Mouse (Mus musculus) liver, embryonic 12.5 days (tissue): ENCODE data around the gene Qk. TPM values are rescaled to one million over a fixed set of nuclear protein-coding genes. Genes with fewer than 3 reads are reported as not detected.

Source experiments
- ATAC-seq: fragments of 200-750 bp; cut with Nextera tagmentation; 2 replicates; pipeline ENCODE4 v1.8.0; 2017; ENCODE audit warnings: moderate number of reproducible peaks, mild to moderate bottlenecking, moderate library complexity
- H3K27ac ChIP-seq: fragments of 300-500 bp; sonication (generic); 2 replicates; pipeline ENCODE4 v1.5.1; 2016; ENCODE audit warnings: mild to moderate bottlenecking
- H3K27me3 ChIP-seq: fragments of 300-500 bp; sonication (generic); replicated peaks from 2 replicates; pipeline ENCODE4 v1.6.1; 2016; ENCODE audit warnings: mild to moderate bottlenecking, moderate library complexity
- H3K36me3 ChIP-seq: fragments of 300-500 bp; sonication (generic); 2 replicates; pipeline ENCODE4 v1.6.1; 2016; ENCODE audit warnings: mild to moderate bottlenecking, moderate library complexity
- H3K4me1 ChIP-seq: fragments of 300-500 bp; sonication (generic); 2 replicates; pipeline ENCODE4 v1.6.1; 2016
- H3K4me2 ChIP-seq: fragments of 300-500 bp; sonication (generic); 2 replicates; pipeline ENCODE4 v1.6.1; 2016; ENCODE audit warnings: mild to moderate bottlenecking, moderate library complexity
- H3K4me3 ChIP-seq: fragments of 300-500 bp; sonication (generic); 2 replicates; pipeline ENCODE4 v1.5.1; 2016; ENCODE audit warnings: mild to moderate bottlenecking, moderate library complexity
- H3K9ac ChIP-seq: fragments of 300-500 bp; sonication (generic); 2 replicates; pipeline ENCODE4 v1.6.1; 2016; ENCODE audit warnings: mild to moderate bottlenecking, moderate library complexity
- H3K9me3 ChIP-seq: fragments of 300-500 bp; sonication (generic); replicated peaks from 2 replicates; pipeline ENCODE4 v1.6.1; 2016; ENCODE audit warnings: mild to moderate bottlenecking, moderate library complexity
- WGBS: fragments of 180-500 bp; shearing (Covaris S2); methylation state at CpG from one replicate; pipeline ENCODE4 v1.1.7; 2016; ENCODE audit not compliant: insufficient replicate concordance; 5-methylcytosine and 5-hydroxymethylcytosine counted together
- polyA plus RNA-seq: library from polyadenylated mRNA; unstranded; fragments of >200 nt; fragmentation: Nextera tagmentation; extraction: Ambion mirVana; gene quantifications from 2 replicates; pipeline ENCODE4 v1.2.1, GENCODE M21; 2016

Gene Qk
- polyA plus RNA-seq, 1 experiment from 2014 or later: 8.5 TPM

DNA sequence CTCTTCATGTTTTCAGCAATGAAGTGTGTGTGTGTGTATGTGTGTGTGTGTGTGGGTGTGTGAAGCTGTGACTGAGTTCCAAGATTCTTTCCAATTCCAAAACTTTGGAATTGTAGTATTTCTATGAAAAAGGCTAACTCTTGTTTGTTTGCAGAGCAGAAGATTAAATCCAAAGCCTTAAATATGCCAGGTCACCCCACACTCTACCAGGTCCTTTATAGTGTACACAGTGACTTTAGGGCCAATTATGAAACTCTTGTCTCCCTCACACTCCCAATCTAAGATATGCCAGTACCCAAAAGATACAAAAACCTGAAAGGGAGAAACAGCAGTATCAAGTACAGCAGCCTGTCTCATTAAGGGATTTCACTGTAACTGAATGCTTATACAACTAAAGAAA is 15.7 kb downstream of the Qk start:
- Histone ChIP-seq H3K4me2 (no peak overlapping the region), H3K36me3 (no peaks in the 10 kb centered on the region), H3K9me3 (no peaks in the 10 kb centered on the region), H3K27me3 (no peaks in the 10 kb centered on the region), H3K9ac (no peak overlapping the region), H3K4me1 (peaks cover 13% of the 10 kb centered on the region), H3K4me3 (no peak overlapping the region), H3K27ac (no peak overlapping the region)
- no peak for ATAC-seq

DNA sequence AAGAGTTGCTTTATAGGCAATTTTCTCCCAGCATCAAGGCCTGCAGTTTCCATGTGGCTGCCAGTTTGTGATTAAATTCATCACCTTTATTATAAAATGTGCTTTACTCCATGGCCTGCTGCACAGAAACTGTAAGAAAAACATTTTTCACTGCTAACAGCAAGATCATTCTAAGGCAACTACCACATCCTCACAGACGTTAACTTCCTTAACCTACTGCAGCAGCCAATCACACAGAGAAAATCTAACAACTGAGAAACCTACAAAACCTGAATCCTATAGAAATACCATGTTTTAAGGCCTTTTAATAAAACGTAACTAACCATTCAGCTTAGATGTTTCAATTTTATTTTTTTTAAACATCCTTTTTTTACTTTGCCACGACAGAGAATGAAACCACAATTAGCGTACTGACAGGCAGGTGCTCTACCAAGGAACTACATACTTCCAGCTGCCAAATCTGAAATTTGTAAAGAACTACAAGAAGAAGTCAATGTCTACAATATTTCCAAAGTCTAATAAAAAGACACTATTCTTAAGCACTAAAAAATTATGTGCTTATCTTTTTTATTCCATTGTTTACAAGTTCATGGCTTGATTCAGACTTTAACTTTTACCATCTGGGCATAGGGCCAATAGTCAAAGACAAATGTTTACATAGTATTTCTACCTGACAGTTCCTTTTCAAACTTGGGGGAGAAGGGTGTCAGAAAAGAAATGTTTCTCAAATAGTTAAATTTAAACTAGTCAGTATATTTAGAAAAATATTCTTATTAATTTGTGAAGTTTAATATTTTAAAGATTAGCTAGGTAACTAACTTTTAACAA is 18.5 kb downstream of the Qk start:
- H3K9ac ChIP-seq: no peak overlapping the region
- no peaks in the 10 kb centered on the region for H3K36me3 ChIP-seq
- no peaks in the 10 kb centered on the region for H3K9me3 ChIP-seq
- H3K4me2 ChIP-seq: no peak overlapping the region
- H3K27ac ChIP-seq: no peak overlapping the region
- 58% methylated on average over 4 of the region's 4 CpGs for WGBS
- H3K27me3 ChIP-seq: no peaks in the 10 kb centered on the region
- H3K4me3 ChIP-seq: no peak overlapping the region
- H3K4me1 ChIP-seq: peaks cover 18% of the 10 kb centered on the region
- ATAC-seq: no peak

DNA sequence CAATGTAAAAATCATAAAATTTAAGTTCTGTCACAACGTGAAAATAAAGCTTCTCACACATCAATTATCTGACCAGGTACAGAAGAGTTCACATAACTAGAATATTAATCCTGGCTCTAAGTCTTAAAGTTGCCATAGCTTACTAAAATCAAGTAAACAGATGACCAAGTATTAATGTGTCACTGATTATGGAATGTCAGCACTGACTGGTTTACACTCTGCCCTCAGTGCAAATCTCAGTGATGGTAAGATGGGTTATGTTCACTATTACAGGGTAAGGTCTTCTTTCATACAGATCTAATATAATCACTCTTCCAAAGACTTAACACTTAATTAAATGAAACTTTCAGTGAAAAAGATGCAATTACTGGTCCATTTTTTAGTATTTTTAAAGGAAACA is 20.3 kb downstream of the Qk start:
- Histone ChIP-seq H3K36me3 (no peaks in the 10 kb centered on the region), H3K4me3 (no peak overlapping the region), H3K4me1 (peaks cover 15% of the 10 kb centered on the region), H3K27ac (no peak overlapping the region), H3K9ac (no peak overlapping the region), H3K9me3 (no peaks in the 10 kb centered on the region), H3K27me3 (no peaks in the 10 kb centered on the region), H3K4me2 (no peak overlapping the region)
- ATAC-seq: no peak
- WGBS: 74% methylated on average over 1 of the region's 1 CpGs

DNA sequence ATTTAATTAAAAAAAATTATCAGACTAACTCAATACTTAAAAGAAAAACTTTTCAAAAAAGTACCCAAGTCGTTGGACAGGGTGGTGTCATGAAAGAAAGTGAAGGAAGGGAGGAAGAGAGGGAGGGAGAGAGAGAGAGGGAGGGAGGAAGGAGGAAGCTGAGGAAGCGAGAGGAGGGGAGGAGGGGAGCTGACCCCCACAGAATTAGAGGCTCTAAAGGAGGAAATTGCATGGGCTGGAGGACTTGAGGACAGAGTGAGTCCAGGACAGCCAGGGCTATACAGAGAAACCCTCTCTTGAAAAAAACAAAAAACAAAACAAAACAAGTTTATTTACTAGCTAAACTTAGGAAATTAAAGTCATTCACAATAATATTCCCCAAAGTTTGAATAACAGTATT is 27.1 kb downstream of the Qk start:
- 44% methylated on average over 2 of the region's 2 CpGs for WGBS

DNA sequence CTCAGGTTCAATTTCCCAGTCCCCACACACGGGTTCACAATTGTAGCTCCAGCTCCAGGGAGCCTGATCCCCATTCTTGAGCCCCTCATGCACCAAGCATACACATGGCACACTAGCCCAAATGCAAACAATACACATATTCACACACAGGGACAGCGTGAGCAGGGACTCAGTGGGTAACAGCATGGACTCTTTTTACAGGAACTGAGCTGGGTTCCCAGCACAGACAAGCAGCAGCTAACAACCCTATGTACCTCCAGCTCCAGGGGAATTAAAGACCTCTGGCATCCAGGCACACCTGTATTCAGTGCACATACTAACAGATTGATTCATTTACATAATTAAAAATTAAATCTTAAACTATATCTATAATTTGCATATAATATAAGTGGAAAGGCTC is 34.9 kb downstream of the Qk start:
- no peak for ATAC-seq
- H3K36me3 ChIP-seq: peaks cover 7% of the 10 kb centered on the region
- H3K27ac ChIP-seq: no peak overlapping the region
- H3K27me3 ChIP-seq: no peaks in the 10 kb centered on the region
- H3K4me1 ChIP-seq: peaks cover 18% of the 10 kb centered on the region
- no peaks in the 10 kb centered on the region for H3K9me3 ChIP-seq
- 80% methylated on average over 2 of the region's 2 CpGs for WGBS
- H3K9ac ChIP-seq: no peak overlapping the region
- H3K4me2 ChIP-seq: no peak overlapping the region
- no peak overlapping the region for H3K4me3 ChIP-seq

More for the DNA sequence above, 27.1 kb downstream of the Qk start:
- Histone ChIP-seq H3K27ac (no peak overlapping the region), H3K27me3 (no peaks in the 10 kb centered on the region), H3K9ac (no peak overlapping the region), H3K9me3 (no peaks in the 10 kb centered on the region), H3K4me1 (peaks cover 15% of the 10 kb centered on the region), H3K4me3 (no peak overlapping the region), H3K4me2 (no peak overlapping the region), H3K36me3 (no peaks in the 10 kb centered on the region)
- no peak for ATAC-seq

DNA sequence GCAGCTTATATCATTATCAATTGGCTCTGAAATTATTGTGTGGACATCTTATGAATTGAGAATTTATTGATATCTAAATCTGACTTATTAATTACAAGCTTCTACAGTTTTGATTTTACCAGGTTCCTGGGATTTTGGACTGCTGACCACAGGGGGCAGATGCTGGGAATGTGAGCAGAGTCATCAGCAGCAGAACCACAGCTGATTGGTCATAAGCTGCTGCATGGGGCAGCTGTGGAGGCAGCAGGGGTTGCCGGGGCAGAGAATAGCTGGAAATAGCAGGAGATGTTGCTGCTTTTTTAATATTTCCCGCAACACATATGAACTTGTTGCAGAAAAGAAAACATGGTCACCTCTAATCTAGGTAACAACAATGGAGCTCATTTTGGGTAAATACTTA is 40.1 kb downstream of the Qk start:
- no peak overlapping the region for H3K4me3 ChIP-seq
- WGBS: 88% methylated on average over 2 of the region's 2 CpGs
- no peak overlapping the region for H3K9ac ChIP-seq

DNA sequence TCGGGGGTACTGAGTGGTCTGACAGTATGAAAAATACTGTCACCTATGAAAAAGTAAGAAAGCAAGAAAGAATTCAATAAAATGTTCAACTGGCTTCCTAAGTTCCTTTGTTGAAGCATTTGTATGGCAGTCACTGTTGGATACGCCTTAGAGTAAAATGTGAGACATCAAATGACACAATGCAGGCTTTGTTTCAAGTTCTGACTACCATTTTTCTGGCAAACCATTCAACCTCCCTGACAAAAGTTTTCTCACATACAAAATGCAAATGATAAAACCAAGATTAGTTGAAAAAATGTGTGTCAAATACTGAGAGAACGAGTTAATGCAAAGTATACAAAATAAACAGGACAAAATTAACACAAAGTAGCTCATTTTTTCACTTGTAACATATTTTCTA is 50.1 kb downstream of the Qk start:
- WGBS: 86% methylated on average over 3 of the region's 3 CpGs
- Histone ChIP-seq H3K9ac (no peak overlapping the region), H3K27ac (no peak overlapping the region), H3K9me3 (no peaks in the 10 kb centered on the region), H3K27me3 (no peaks in the 10 kb centered on the region), H3K4me1 (no peaks in the 10 kb centered on the region), H3K4me2 (no peak overlapping the region), H3K36me3 (peaks cover 8% of the 10 kb centered on the region), H3K4me3 (no peak overlapping the region)
- ATAC-seq: no peak

More for the DNA sequence above, 40.1 kb downstream of the Qk start:
- Histone ChIP-seq H3K36me3 (peaks cover 10% of the 10 kb centered on the region), H3K27ac (no peak overlapping the region), H3K4me2 (no peak overlapping the region), H3K4me1 (peaks cover 7% of the 10 kb centered on the region), H3K9me3 (no peaks in the 10 kb centered on the region), H3K27me3 (no peaks in the 10 kb centered on the region)
- ATAC-seq: no peak

DNA sequence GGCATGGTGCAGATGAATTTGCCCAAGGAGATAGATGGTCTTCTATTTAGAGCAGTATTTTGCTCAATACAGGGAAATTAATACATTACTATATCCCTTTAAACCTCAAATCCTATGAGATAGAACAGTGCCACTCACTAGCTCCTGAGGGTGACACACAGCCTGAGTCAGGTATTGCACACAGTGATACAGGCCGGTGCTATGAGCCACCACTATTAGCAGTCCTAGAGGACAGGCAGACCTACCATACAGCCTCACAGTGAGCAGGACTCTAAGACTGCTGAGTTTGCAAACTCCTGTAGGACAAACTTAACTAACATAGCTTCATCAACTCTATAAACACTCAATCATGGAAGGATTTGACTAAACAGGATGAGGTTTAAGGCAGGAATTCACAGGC is 51.2 kb downstream of the Qk start:
- Histone ChIP-seq H3K4me1 (no peaks in the 10 kb centered on the region), H3K27me3 (no peaks in the 10 kb centered on the region), H3K4me3 (no peak overlapping the region), H3K9me3 (no peaks in the 10 kb centered on the region), H3K9ac (no peak overlapping the region), H3K4me2 (no peak overlapping the region), H3K27ac (no peak overlapping the region), H3K36me3 (peaks cover 4% of the 10 kb centered on the region)
- ATAC-seq: no peak
- 79% methylated on average over 1 of the region's 1 CpGs for WGBS

- Histone ChIP-seq H3K9me3 (no peaks in the 10 kb centered on the region), H3K36me3 (peaks cover 6% of the 10 kb centered on the region)
- WGBS: 49% methylated on average over 4 of the region's 4 CpGs
Observed at GRCm38 (mm10) chr17:10266207-10266606, 53.4 kb downstream of the Qk start.

DNA sequence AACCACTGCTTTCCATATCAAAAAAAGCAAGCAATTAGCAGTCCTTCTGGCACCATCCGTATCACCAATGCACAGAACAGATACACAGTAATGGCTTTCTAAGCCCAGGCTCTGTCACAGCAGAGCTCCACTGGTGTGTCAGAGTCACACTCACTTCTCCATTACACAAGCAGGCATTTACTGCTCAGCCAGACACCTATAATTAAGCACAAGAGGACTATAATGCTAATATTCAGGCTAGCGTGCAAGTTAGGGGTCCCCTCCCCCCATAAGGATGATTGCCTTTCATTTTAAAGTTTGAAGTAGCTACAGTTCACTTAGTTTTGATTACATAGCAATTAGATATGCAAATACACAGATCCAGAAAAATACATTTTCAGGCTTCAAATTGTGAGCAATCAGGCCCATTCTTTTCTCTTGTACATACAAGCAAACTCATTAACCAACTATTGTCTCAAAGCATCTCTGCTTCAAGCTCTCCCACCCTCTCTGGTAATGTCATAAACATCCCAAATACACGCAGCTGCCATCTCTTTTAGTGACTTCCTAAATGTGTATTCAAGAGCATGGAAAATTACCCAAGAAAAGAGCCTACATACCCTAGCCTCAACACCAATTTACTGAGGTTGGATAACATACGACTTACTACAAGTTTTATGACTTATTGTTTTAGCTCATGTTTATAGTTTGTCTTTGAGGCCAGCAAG is 68.2 kb downstream of the Qk start:
- WGBS: 72% methylated on average over 4 of the region's 4 CpGs
- ATAC-seq: no peak
- no peak overlapping the region for H3K27ac ChIP-seq

More at GRCm38 (mm10) chr17:10266207-10266606, 53.4 kb downstream of the Qk start:
- ATAC-seq: no peak
- Histone ChIP-seq H3K9ac (no peak overlapping the region), H3K4me2 (no peak overlapping the region), H3K4me1 (no peaks in the 10 kb centered on the region), H3K4me3 (no peak overlapping the region), H3K27me3 (no peaks in the 10 kb centered on the region), H3K27ac (no peak overlapping the region)

DNA sequence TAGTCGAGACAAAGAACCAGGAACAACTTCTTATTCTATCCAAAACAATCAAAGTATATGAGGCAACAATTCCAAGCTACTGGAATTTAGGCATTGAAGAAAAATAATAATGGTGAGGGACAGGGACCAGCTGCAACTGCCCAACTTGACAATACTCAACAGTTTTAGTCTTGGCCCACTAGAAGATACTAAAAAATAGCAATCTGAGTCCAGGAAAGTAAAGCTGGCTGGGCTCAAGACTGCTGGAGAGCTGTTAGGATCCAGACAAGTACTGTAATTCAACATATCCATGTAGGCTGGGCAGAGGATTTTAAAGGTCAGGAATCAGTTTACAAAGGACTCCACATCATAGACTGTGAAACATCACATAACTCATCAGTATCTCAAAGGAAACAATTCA is 79.6 kb downstream of the Qk start:
- ATAC-seq: no peak
- no peak overlapping the region for H3K4me3 ChIP-seq
- no peak overlapping the region for H3K27ac ChIP-seq
- 68% methylated on average over 1 of the region's 1 CpGs for WGBS
- no peak overlapping the region for H3K9ac ChIP-seq
- no peaks in the 10 kb centered on the region for H3K27me3 ChIP-seq
- peaks cover 3% of the 10 kb centered on the region; the same call in 1 of the 2 replicates for H3K36me3 ChIP-seq
- H3K4me1 ChIP-seq: peaks cover 6% of the 10 kb centered on the region; the same call in 1 of the 2 replicates
- no peak overlapping the region for H3K4me2 ChIP-seq
- H3K9me3 ChIP-seq: no peaks in the 10 kb centered on the region

More for the DNA sequence above, 68.2 kb downstream of the Qk start:
- Histone ChIP-seq H3K9me3 (no peaks in the 10 kb centered on the region), H3K4me3 (no peak overlapping the region), H3K4me1 (0 out of 2 replicates have a peak, but pooled peaks cover 4% of the 10 kb centered on the region), H3K4me2 (no peak overlapping the region), H3K27me3 (no peaks in the 10 kb centered on the region), H3K9ac (no peak overlapping the region), H3K36me3 (0 out of 2 replicates have a peak, but pooled peaks cover 3% of the 10 kb centered on the region)

GRCm38 (mm10) chr17:10236595-10236994 is 83.1 kb downstream of the Qk start:
- no peaks in the 10 kb centered on the region for H3K9me3 ChIP-seq
- no peak overlapping the region for H3K4me3 ChIP-seq
- H3K27me3 ChIP-seq: no peaks in the 10 kb centered on the region
- H3K36me3 ChIP-seq: peaks cover 6% of the 10 kb centered on the region; the same call in 1 of the 2 replicates
- no peak for ATAC-seq
- H3K4me1 ChIP-seq: peaks cover 6% of the 10 kb centered on the region; the same call in 1 of the 2 replicates
- 60% methylated on average over 2 of the region's 2 CpGs for WGBS
- no peak overlapping the region for H3K4me2 ChIP-seq
- H3K27ac ChIP-seq: no peak overlapping the region
- no peak overlapping the region for H3K9ac ChIP-seq
